Mouse (Mus musculus) embryonic fibroblast, embryonic 13.5 days (primary cell): ENCODE measurements around the gene Mmp23.

Experiments
- CTCF ChIP-seq: IDR thresholded peaks from 2 replicates; pipeline ENCODE4 v1.5.1; 2011; ENCODE audit warnings: mild to moderate bottlenecking, control low read depth, low read length, moderate library complexity, borderline replicate concordance; ENCODE audit not compliant: insufficient read depth
- POLR2A ChIP-seq: IDR thresholded peaks from 2 replicates; pipeline ENCODE4 v1.6.1; 2011; ENCODE audit warnings: low read depth, mild to moderate bottlenecking, control low read depth, low read length, moderate library complexity

GRCm38 (mm10) chr4:155653451-155654182, 433 bp upstream of the Mmp23 start:
- peak; percentile 52; the same call in 1 of the 2 replicates for TF ChIP-seq CTCF
- TF ChIP-seq POLR2A, result peak; percentile 46
